Mouse (Mus musculus) heart, postnatal 10 days (tissue): ENCODE measurements around the gene Ppan. TPM values are rescaled to one million over a fixed set of nuclear protein-coding genes. Genes with fewer than 3 reads are reported as not detected.

Experiments
- DNase-seq, 2 experiments: peaks; one replicate each; pipeline ENCODE4 v3.0.0; 2021
- intact Hi-C: fragments of 180-260 bp; cut with DNase I; formaldehyde crosslinking; loops from one replicate; pipeline ENCODE4 v1.15.1; 2025
- total RNA-seq, 2 experiments: library from RNA; stranded (reverse); gene quantifications; 2 replicates each; pipeline ENCODE4 v1.2.3; 2021

The Ppan gene
- total RNA-seq, 2 experiments from 2014 or later: 13.2 to 13.9 TPM

DNA sequence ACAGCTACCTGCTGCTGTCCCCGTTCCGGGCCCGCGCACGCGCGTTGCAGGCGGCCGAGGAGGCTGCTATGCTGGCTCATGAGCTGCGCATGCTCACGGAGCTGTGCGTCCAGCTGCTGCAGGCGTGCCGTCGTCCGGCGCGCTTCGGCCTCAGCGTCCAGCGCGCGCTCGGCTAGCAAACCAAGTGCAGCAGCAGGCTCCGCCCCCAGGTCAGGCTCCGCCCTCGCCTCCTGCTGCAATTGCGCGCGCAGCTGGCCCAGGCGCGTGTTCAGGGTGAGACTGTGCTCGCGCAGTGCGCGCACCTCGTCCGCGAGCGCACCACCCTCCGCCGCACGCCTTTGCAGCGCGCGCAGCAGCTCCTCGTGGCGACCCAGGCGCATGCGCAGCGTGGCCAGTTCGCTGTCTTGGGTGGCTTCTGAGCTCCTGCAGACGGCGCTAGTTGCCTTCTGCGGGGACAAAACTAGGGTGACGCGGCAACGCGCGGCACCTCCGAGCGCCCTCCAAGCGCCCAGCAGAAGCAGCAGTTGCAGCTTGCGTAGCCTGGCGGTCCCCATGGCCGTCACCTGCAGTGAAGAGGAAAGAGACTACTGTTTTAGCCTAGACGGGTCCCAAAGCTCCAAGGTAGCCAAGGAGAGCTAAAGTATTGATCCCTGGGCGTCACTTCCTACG, 9.8 kb upstream of the Ppan start:
- intact Hi-C loops: no loop called here
- peak; percentile 100 for DNase-seq

GRCm38 (mm10) chr9:20878710-20879065, 9.3 kb upstream of the Ppan start:
- no peak for DNase-seq
- intact Hi-C loops: no loop called here

GRCm38 (mm10) chr9:20879097-20879792, 8.7 kb upstream of the Ppan start, which contains the start of gene Angptl6:
Angptl6 (minus strand) TSS chr9:20879727.
- no peak for DNase-seq
- intact Hi-C loops: no loop called here

GRCm38 (mm10) chr9:20886563-20886962, 1.4 kb upstream of the Ppan start:
- intact Hi-C loops: no loop called here
- DNase-seq: no peak

- intact Hi-C loops: no loop called here
- no peak for DNase-seq
Observed at GRCm38 (mm10) chr9:20887191-20887590, 784 bp upstream of the Ppan start.

GRCm38 (mm10) chr9:20888386-20888765, 401 bp downstream of the Ppan start:
- no peak for DNase-seq
- intact Hi-C loops: no loop called here

GRCm38 (mm10) chr9:20889185-20890141, 1.5 kb downstream of the Ppan start:
- no peak for DNase-seq
- intact Hi-C loops: no loop called here

DNA sequence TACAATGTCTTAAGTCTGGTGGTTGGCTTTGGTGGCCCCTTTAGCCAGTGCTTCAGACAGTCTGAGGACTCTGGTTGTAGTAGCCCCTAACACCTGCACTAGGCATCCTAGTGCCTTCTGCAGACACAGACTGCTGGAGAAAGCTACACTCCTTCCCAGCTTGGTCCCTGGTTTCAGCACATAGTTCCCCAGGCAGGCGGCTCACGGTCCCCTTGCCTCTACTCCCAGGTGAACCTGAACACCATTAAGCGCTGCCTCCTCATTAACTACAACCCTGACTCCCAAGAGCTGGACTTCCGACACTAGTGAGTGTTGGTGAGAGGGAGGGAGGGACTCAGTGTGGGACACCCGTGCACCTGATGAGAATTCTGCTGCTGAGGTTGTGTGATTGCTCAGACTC, 2.4 kb downstream of the Ppan start:
- intact Hi-C loops: no loop called here

DNA sequence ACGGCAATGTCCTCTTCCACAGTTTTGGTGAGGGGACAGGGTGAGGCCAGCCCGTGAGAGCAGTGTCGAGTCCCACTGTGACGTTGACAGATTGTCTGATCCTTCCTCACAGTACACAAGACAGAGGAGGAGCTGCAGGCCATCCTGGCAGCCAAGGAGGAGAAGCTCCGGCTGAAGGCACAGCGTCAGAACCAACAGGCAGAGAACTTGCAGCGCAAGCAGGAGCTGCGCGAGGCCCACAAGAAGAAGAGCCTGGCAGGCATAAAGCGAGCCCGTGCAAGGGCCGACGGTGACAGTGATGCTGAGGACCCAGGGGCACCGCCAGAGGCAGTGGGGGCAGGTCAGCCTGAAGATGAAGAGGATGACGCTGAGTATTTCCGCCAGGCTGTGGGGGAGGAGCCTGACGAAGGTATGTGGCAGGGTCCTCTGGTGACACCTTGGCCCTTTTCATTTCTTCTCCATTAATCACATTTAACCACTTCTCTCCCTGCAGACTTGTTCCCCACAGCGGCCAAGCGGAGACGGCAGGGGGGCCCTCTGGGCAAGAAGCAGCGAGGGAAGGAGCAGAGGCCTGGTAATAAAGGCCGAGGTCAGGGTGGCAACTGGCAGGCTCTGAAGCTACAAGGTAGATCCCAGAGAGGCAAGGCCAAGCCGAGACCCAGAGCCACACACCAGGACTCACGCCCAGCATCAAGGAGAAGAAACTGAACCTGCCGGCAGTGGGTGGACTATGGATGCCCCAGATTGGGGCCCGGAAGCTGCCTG, 3.5 kb downstream of the Ppan start:
- no peak for DNase-seq
- intact Hi-C loops: no loop called here

More for the DNA sequence above, 2.4 kb downstream of the Ppan start:
- DNase-seq: no peak

DNA sequence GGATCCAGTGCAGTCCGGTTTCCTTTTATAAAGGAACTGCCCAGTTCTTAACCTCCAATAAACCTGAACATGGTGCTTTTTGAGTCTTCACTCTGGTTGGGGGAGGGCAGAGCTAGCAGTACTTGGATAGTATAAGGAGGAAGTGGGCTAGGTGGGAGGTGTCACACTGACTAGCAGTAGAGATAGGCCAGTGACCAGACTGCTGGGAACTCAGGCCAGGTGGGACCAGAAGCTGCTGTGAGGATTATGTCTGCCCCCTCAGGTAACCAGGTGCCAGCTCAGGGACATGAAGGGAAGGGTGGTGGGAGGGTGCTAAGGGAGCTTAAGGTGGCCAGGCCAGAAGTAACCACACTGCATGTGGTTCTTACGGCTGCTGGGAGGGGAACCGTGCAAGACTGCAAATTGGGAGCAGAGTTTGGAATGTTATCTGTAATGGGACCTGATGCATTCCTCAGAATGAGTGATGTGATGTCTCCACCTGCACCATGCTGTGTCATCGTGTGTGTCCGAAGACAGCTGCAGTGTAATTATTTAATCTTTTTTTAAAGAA, 4.2 kb downstream of the Ppan start:
- DNase-seq: no peak
- intact Hi-C loops: no loop called here

DNA sequence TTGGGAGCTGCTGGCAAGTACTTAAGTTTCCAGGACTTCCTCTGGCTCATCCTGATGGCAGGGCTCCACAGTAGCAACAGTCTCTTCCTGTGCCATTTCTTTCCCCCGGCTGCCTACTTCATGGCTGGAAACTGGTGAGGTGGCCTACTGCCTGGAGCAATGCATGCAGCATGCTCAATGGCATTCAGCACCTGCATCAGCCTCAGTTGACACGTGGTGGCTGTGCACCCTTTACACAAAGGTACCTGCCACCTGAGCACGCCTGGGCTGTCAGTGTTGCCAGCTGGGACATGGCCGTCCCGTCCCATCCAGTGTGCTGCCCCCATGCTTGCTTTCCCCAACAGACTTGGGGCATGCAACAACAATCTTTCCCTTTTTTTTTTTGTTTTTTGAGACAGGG, 5.1 kb downstream of the Ppan start:
- intact Hi-C loops: no loop called here
- DNase-seq: no peak

- no peak for DNase-seq
- intact Hi-C loops: no loop called here
Observed at GRCm38 (mm10) chr9:20893590-20894343, 5.8 kb downstream of the Ppan start.

DNA sequence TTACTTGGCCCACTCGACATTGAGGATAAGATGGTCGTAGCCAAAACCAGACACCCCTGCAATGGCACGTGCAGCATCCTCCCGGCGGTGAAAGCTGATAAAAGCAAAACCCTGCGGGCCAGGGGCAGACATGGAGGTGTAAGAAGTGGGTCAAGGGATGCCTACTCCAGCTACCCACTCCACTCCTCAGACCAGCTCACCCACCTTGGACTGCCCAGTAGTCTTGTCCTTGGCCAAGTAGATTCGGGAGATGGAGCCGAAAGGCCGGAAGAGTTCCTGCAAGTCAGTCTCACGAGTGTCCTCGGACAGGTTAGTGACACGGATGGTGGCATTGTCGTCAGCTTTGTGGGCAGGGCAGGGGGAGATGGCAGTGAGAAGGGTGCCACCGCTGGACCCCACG, 6.7 kb downstream of the Ppan start:
- no peak for DNase-seq
- intact Hi-C loops: no loop called here

GRCm38 (mm10) chr9:20895382-20895781, 7.4 kb downstream of the Ppan start:
- DNase-seq: no peak
- intact Hi-C loops: no loop called here

- DNase-seq: no peak
- intact Hi-C loops: no loop called here
Observed at GRCm38 (mm10) chr9:20897736-20898510, 9.9 kb downstream of the Ppan start.

- DNase-seq: peak; percentile 88 to 91
- intact Hi-C loops: no loop called here
Observed at GRCm38 (mm10) chr9:20898511-20899073, 10.6 kb downstream of the Ppan start, which contains the start of gene Eif3g. Eif3g (minus strand) TSS chr9:20898623.

GRCm38 (mm10) chr9:20901466-20902173, 13.6 kb downstream of the Ppan start:
- peak; percentile 58 to 73 for DNase-seq
- intact Hi-C loops: loop anchor here (2.0 kb wide), 2 partner anchors 99 to 235 kb away; no protein-coding TSS in a partner anchor

GRCm38 (mm10) chr9:20902174-20902491, 14.2 kb downstream of the Ppan start:
- DNase-seq: no peak
- intact Hi-C loops: no loop called here
